Mouse (Mus musculus) kidney, embryonic 14.5 days (tissue): ENCODE data around the gene Pdxdc1. TPM values are rescaled to one million over a fixed set of nuclear protein-coding genes. Genes with fewer than 3 reads are reported as not detected.

Experiments used
- ATAC-seq: fragments of 200-750 bp; cut with Nextera tagmentation; 2 replicates; pipeline ENCODE4 v1.8.0; 2017; ENCODE audit warnings: moderate number of reproducible peaks, mild to moderate bottlenecking, moderate TSS enrichment, moderate library complexity; ENCODE audit not compliant: low FRiP score, low TSS enrichment
- H3K27ac ChIP-seq: fragments of 300-500 bp; sonication (generic); 2 replicates; pipeline ENCODE4 v1.5.1; 2014; ENCODE audit warnings: low read depth, mild to moderate bottlenecking, low read length, moderate library complexity, mixed read lengths
- H3K27me3 ChIP-seq: fragments of 300-500 bp; sonication (generic); 2 replicates; pipeline ENCODE4 v1.6.1; 2014; ENCODE audit warnings: mild to moderate bottlenecking, low read length; ENCODE audit not compliant: control insufficient read depth, insufficient read depth
- H3K36me3 ChIP-seq: fragments of 300-500 bp; sonication (generic); 2 replicates; pipeline ENCODE4 v1.6.1; 2014; ENCODE audit warnings: low read length, mixed read lengths; ENCODE audit not compliant: control insufficient read depth, insufficient read depth
- H3K4me1 ChIP-seq: fragments of 300-500 bp; sonication (generic); 2 replicates; pipeline ENCODE4 v1.6.1; 2014; ENCODE audit warnings: low read length, mixed read lengths; ENCODE audit not compliant: control insufficient read depth, insufficient read depth
- H3K4me2 ChIP-seq: fragments of 300-500 bp; sonication (generic); replicated peaks from 2 replicates; pipeline ENCODE4 v1.6.1; 2014; ENCODE audit warnings: low read depth, mild to moderate bottlenecking, low read length
- H3K4me3 ChIP-seq: fragments of 300-500 bp; sonication (generic); 2 replicates; pipeline ENCODE4 v1.5.1; 2014; ENCODE audit warnings: mild to moderate bottlenecking, low read length
- H3K9ac ChIP-seq: fragments of 300-500 bp; sonication (generic); 2 replicates; pipeline ENCODE4 v1.6.1; 2014; ENCODE audit warnings: low read depth, mild to moderate bottlenecking, low read length, moderate library complexity
- H3K9me3 ChIP-seq: fragments of 300-500 bp; sonication (generic); 2 replicates; pipeline ENCODE4 v1.6.1; 2016; ENCODE audit warnings: low read length; ENCODE audit not compliant: control insufficient read depth
- WGBS: fragments of 180-500 bp; shearing (Covaris S2); extraction: QIAGEN DNeasy Blood & Tissue Kit; methylation state at CpG from one replicate; pipeline ENCODE4 v1.1.7; 2014; 5-methylcytosine and 5-hydroxymethylcytosine counted together
- polyA plus RNA-seq: library from polyadenylated mRNA; unstranded; fragments of >200 nt; fragmentation: Nextera tagmentation; extraction: Ambion mirVana; gene quantifications from 2 replicates; pipeline ENCODE4 v1.2.1, GENCODE M21; 2014

The Pdxdc1 gene
- polyA plus RNA-seq, 1 experiment from 2014 or later, result 87.5 TPM

DNA sequence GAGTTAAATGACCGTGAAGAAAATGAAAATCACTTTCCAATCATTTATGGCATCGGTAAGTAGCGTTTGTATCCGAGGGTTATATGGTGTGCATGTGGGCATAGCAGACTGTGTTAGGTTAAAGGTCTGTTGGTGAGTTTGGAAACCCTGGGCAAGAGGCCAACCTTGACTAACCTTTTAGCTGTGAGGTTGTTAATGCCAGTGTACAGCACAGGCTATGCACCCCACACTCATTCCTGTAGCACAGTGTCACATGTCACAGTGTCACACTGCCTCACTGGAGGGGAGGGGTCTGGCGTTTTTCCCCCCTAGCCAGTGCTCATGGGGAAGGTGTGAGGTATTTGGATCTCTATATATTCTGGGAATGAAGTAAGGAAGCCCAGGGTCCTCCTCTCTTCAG, 71.3 kb downstream of the Pdxdc1 start:
- Histone ChIP-seq H3K9me3 (no peaks in the 10 kb centered on the region), H3K9ac (no peak overlapping the region), H3K4me3 (no peak overlapping the region), H3K27me3 (no peaks in the 10 kb centered on the region), H3K27ac (no peak overlapping the region), H3K36me3 (peaks cover 91% of the 10 kb centered on the region), H3K4me1 (no peaks in the 10 kb centered on the region), H3K4me2 (no peak overlapping the region)
- ATAC-seq, result no peak
- WGBS, result 89% methylated on average over 5 of the region's 5 CpGs

DNA sequence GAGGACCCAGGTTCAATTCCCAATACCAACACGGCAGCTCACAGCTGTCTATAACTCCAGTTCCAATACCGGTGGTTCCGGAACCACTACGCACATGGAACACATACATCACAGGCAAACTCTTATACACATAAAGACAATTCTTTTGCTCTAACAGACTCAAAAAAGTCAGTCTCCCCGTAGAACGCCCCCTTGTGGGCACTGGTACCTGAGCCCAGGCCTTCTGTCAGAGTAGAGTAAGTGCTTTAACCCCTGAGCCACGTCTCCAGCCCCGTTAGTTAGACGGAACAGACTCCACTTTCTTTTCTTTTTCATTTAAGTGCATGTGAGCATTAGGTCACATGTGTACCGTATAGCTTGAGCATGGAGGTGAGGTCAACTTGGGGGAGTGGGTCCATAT, 72.5 kb downstream of the Pdxdc1 start:
- Histone ChIP-seq H3K27ac (no peak overlapping the region), H3K36me3 (peaks cover 79% of the 10 kb centered on the region), H3K4me1 (no peaks in the 10 kb centered on the region), H3K27me3 (no peaks in the 10 kb centered on the region), H3K4me2 (no peak overlapping the region), H3K4me3 (no peak overlapping the region), H3K9ac (no peak overlapping the region), H3K9me3 (no peaks in the 10 kb centered on the region)
- no peak for ATAC-seq
- 88% methylated on average over 10 of the region's 10 CpGs for WGBS

DNA sequence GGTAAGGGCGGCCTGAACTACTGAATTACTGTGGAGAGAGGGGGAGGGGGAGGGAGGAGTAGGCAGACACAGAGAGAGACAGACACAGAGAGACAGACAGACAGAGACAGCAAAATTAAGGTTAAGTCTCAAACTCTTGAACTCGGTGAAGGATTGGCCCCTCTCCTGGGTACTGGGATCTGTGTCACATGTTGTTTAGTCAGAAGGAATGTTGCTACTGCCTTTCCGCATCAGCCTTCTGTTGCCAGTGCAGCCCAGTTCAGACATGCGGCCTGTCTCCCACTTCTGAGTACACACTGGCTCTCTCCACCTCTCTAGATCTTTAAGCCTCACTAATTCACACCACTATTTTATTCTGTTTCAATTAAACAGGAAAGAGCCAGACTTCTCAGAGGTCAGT, 76.4 kb downstream of the Pdxdc1 start:
- Histone ChIP-seq H3K9ac (no peak overlapping the region), H3K27me3 (no peaks in the 10 kb centered on the region), H3K4me2 (no peak overlapping the region), H3K36me3 (peaks cover 47% of the 10 kb centered on the region), H3K4me1 (no peaks in the 10 kb centered on the region), H3K27ac (no peak overlapping the region), H3K9me3 (no peaks in the 10 kb centered on the region), H3K4me3 (no peak overlapping the region)
- no peak; the same call in 1 of the 2 replicates for ATAC-seq
- WGBS, result 83% methylated on average over 4 of the region's 4 CpGs

DNA sequence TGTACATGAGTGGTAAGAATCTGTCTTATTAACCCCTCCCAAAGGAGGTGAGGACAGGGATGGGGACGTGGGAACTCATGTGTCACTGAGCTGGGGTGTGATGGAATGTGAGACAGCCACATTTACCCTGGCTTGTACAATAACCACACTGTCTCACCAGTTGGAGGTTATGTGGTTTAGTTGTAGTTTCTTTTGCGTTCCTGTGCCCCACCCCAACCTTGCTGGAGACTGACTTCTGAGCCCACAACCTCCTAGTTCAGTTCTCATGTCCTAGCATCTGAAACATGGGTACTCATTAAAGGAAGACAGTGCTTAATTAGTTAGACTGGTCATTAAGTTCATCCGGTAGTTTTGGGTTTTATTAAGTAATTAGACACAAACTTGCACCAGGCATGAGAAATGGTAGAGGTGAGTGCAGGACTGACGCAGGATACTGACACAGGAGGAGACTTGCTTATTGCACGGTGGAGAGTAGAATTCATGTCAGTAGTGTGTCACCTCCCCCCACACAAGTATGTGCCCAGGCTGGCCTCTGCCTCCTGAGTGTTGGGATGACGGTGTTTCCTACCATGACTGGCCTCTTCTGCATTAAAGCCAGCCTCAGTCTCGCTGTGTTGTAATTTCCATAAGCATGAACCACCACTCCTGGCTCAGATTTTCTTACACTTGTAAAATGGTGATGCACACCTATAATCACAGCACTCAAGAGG, 77.0 kb downstream of the Pdxdc1 start:
- no peak overlapping the region for H3K4me3 ChIP-seq
- no peak overlapping the region for H3K9ac ChIP-seq
- no peaks in the 10 kb centered on the region for H3K9me3 ChIP-seq
- no peaks in the 10 kb centered on the region for H3K27me3 ChIP-seq
- no peaks in the 10 kb centered on the region for H3K4me1 ChIP-seq
- H3K27ac ChIP-seq, result no peak overlapping the region
- no peak overlapping the region for H3K4me2 ChIP-seq
- 68% methylated on average over 7 of the region's 7 CpGs for WGBS
- no peak for ATAC-seq
- H3K36me3 ChIP-seq, result peaks cover 41% of the 10 kb centered on the region

DNA sequence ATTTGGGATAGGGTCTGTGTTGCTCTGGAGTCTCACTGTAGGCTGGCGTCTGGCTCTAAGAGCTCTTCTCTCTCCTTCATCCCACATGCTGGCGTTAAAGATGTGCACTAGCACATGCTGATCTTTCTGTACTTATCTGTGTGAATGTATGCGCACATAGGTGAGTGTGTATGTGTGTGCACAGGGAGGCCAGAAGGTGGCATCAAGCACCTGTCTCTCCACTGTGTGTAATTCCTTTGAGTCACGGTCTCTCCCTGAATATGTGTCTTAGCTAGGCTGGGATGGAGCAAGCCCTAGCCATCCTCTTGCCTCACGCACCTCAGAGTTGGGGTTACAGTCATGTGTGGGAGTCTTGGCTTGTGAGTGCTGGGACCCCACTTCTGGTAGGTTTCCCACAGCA, 82.2 kb downstream of the Pdxdc1 start:
- Histone ChIP-seq H3K9me3 (no peaks in the 10 kb centered on the region), H3K27ac (no peak overlapping the region), H3K27me3 (no peaks in the 10 kb centered on the region), H3K4me1 (peaks cover 4% of the 10 kb centered on the region; the same call in 1 of the 2 replicates), H3K36me3 (0 out of 2 replicates have a peak, but pooled peaks cover 3% of the 10 kb centered on the region), H3K4me3 (peak overlapping the region; percentile 74; the same call in 1 of the 2 replicates), H3K9ac (no peak overlapping the region), H3K4me2 (no peak overlapping the region; the same call in 1 of the 2 replicates)
- no peak for ATAC-seq
- 96% methylated on average over 5 of the region's 5 CpGs for WGBS

DNA sequence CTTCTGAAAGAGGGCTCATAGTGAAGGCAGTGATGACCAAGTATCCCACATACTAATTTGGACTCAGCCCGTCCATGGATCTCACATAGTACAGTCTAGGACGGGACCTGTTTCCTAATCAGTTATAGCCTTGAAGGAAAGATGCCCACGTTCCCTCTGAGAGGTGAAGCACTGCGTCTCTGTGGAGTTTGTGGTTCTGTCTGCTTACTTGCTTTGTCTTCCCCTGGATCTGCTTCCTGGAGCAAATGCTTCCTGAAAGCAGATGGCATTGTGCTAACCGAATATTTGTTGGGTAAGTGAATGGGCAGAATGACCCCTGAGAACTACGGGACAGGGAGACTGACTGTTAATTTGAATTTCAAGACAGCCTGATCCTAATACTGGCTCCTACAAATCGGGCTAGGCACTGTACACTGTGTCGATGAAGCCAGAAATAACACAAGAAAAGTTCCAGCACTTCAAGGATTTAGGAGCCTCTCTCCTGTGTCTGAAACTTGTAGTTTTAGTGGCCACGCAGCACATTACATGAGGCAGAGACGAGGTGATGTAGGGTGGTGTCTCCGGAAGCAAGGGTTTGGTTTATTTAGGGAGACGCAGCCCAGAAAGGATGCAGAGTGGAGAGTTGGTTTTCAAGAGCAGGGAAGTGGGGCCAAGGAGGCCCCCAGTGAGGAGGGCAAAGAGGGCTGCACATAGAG, 83.0 kb downstream of the Pdxdc1 start:
- peaks cover 7% of the 10 kb centered on the region; the same call in 1 of the 2 replicates for H3K36me3 ChIP-seq
- H3K4me2 ChIP-seq, result peak overlapping the region; percentile 66
- no peak for ATAC-seq
- peak overlapping the region; percentile 74 for H3K4me3 ChIP-seq
- 28% methylated on average over 12 of the region's 12 CpGs for WGBS
- peak overlapping the region; percentile 87 for H3K27ac ChIP-seq
- H3K4me1 ChIP-seq, result peaks cover 4% of the 10 kb centered on the region; the same call in 1 of the 2 replicates
- no peaks in the 10 kb centered on the region for H3K9me3 ChIP-seq
- no peaks in the 10 kb centered on the region for H3K27me3 ChIP-seq
- H3K9ac ChIP-seq, result peak overlapping the region; percentile 76

DNA sequence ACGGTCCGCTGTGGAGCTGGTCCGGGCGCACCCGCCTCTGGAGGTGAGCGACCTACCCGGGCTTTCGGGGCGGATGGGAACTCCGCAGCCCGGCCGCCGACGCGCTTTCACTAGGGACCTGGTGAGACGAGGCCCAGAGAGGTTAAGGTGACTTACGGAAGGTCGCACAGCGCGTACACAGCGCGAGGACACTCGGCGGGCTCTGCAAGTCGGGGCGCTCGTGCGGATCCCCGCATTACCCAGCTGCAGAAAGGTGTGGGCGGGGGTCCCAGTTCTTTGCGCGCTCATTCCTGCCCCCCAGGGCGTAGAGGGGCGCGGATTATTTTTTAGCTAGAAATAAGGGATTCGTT, 83.6 kb downstream of the Pdxdc1 start:
- Histone ChIP-seq H3K4me1 (peaks cover 4% of the 10 kb centered on the region; the same call in 1 of the 2 replicates), H3K27me3 (no peaks in the 10 kb centered on the region), H3K9me3 (no peaks in the 10 kb centered on the region), H3K27ac (peak overlapping the region; percentile 87), H3K4me3 (peak overlapping the region; percentile 74), H3K4me2 (peak overlapping the region; percentile 66), H3K9ac (peak overlapping the region; percentile 76), H3K36me3 (peaks cover 13% of the 10 kb centered on the region; the same call in 1 of the 2 replicates)
- under 1% methylated on average over 36 of the region's 36 CpGs for WGBS
- ATAC-seq, result peak; percentile 55

DNA sequence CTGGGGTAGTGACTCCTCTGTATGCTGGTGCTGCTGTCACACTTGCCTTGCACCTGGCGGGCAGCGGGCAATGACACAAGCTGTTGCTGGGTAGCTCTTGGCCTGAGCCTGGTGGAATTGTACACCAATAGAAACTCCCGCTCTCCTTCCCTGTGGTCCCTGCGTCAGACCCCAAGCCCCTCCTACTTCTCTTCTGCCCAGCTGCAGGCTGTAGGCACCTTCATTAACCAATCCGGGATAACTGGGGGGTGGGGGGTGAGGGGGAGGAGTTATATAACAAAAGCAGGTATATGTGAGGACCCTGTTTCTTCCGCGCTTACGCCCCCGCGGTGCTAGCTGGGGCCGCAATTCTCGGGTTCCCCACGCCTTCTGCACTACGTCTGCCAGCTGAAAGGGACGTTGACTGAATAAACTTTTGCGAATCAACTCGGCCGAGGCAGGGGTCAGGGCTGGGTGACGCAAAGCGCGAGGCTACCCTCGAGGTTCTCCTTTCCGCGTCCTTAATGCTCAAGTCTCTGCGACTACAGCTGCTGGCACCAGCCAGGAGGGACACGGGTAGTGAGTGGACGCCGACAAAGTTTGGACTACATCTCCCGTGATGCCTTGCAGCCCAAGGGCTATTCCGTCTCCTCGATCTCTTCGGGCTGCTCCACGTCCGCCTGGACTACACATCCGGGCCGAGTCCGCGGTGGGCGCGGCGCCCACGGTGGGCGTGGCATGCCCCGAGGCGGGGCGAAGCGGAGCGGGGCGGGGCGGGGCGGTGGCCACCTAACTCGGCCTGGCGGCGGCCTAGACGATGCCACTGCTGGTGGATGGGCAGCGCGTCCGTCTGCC, 84.2 kb downstream of the Pdxdc1 start, which contains the start of gene Ntan1:
Ntan1 (plus strand) TSS at position 286 of the 834 bp plus-strand sequence.
- peak; percentile 96 for ATAC-seq
- peak within 1 kb of the TSS; percentile 66 for H3K4me2 ChIP-seq
- WGBS, result under 1% methylated on average over 53 of the region's 58 CpGs

More for the DNA sequence above, 84.2 kb downstream of the Pdxdc1 start, which contains the start of gene Ntan1:
- H3K27ac ChIP-seq, result peak within 1 kb of the TSS; percentile 87
- no peaks in the 10 kb centered on the region for H3K27me3 ChIP-seq
- H3K4me3 ChIP-seq, result peak within 1 kb of the TSS; percentile 74
- no peaks in the 10 kb centered on the region for H3K9me3 ChIP-seq
- peak within 1 kb of the TSS; percentile 76 for H3K9ac ChIP-seq
- H3K4me1 ChIP-seq, result peaks cover 4% of the 10 kb centered on the region; the same call in 1 of the 2 replicates
- peaks cover 18% of the 10 kb centered on the region; the same call in 1 of the 2 replicates for H3K36me3 ChIP-seq
